Mouse (Mus musculus) cerebellum, adult 2 months (tissue): Measurements from ENCODE around the gene Ptpn14.

Source experiments
- CTCF ChIP-seq: fragments of 200-500 bp; IDR thresholded peaks from 2 replicates; pipeline ENCODE4 v1.5.1; 2011; ENCODE audit warnings: low read depth, mild to moderate bottlenecking, control low read depth, low read length, moderate library complexity, borderline replicate concordance; ENCODE audit not compliant: insufficient read depth
- POLR2A ChIP-seq: fragments of 200-500 bp; IDR thresholded peaks from 2 replicates; pipeline ENCODE4 v1.6.1; 2011; ENCODE audit warnings: low read length, control low read depth, borderline replicate concordance; ENCODE audit not compliant: insufficient read depth

DNA sequence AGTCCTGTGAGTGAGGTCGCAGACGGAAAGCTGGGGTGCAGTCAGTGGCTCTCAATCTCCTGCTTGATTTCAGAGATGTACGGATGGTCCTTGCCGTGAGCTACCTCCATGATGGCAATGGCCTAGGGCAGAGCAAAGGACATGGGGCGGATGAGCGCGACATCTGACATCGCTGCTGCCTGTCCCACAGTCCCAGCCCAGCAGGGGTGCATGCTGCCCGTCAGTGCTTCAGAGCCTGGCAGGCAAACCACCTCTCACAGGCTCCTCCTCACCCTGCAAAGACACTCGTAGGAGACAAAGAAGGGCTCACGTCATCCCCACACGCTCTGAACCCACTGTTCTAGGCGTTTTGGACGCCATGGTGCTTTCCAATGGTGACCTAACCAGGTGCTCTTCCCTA is 152.7 kb downstream of the Ptpn14 start:
- TF ChIP-seq CTCF (no peak), POLR2A (no peak)
